Mouse (Mus musculus) kidney, postnatal 4 days (tissue): ENCODE measurements around the gene Fam178b.

Experiments used
- DNase-seq, 2 experiments: peaks; one replicate each; pipeline ENCODE4 v3.0.0; 2021; ENCODE audit warnings: mixed read lengths in 2 of 2

Gene Fam178b

DNA sequence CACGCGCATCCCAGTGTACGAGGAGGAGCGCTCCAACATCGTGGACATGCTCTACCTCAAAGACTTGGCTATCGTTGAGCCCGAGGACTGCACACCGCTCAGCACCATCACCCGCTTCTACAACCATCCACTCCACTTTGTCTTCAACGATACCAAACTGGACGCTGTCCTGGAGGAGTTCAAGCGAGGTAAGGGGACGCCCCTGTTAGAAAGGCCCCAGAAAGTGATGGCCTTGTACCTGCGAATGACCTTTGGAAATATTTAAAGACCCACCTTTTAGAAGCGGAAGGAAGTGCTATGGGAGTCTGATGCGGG, 170.1 kb downstream of the Fam178b start:
- DNase-seq, result no peak
